Mouse (Mus musculus) lung, postnatal 0 days (tissue): ENCODE data around the gene Ptgfrn.

Source experiments
- CTCF ChIP-seq: IDR thresholded peaks from 2 replicates; pipeline ENCODE4 v1.5.1; 2016; ENCODE audit warnings: antibody characterized with exemption, mild to moderate bottlenecking
- EP300 ChIP-seq: IDR thresholded peaks from 2 replicates; pipeline ENCODE4 v1.6.1; 2016; ENCODE audit warnings: antibody characterized with exemption, mild to moderate bottlenecking, control low read depth

DNA sequence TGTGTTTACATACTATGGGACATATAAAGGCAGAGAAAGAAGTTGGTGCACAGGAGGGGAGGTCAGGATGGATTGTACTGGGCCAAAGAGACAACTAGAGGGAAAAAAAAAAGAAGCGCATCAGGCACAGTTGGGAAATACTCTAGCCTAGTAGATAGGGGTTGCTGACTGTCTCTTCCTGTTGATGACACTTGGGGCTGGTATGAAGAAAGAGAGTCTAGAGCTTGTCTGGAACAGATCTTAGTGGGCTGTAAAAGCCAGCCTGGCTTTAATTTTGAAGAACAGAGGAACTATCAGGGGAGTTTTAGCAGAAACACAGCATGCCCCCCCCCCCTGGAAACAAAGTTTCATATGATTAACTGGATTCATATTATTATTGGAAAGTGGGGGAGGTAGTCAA lies 79.4 kb downstream of the Ptgfrn start:
- TF ChIP-seq EP300 (no peak), CTCF (no peak)
